Mouse (Mus musculus) kidney, adult 2 months (tissue): ENCODE measurements around the gene Arhgap29.

ENCODE experiments used
- CTCF ChIP-seq: fragments of 200-500 bp; conservative IDR thresholded peaks from 2 replicates; pipeline ENCODE4 v1.5.1; 2011; ENCODE audit warnings: low read depth, mild to moderate bottlenecking, control low read depth, low read length, moderate library complexity, mixed read lengths; ENCODE audit not compliant: insufficient read depth, insufficient read length
- POLR2A ChIP-seq: fragments of 200-500 bp; IDR thresholded peaks from one replicate; pipeline ENCODE4 v1.6.1; 2011; ENCODE audit warnings: low read depth, low read length, control low read depth

DNA sequence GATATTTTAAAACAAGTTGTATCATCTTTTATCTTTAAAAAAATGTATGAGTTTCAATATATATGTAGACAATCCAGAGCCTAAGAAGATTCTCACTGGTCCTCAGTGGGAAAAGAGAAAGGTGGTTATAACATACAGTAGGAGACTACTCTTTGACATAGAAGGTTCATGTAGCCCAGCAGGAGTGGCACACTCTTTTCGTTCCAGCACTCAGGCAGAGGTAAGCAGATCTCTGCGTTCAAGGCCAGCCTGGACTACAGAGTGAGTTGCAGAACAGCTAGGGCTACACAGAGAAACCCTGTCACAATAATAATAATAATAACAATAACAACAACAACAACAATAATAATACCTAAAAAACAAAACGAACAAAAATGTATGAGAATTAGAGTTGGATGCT, 23.0 kb downstream of the Arhgap29 start:
- TF ChIP-seq CTCF: no peak
- TF ChIP-seq POLR2A: no peak
